Mouse (Mus musculus) intestine, embryonic 14.5 days (tissue): ENCODE measurements around the gene Fibp. TPM values are rescaled to one million over a fixed set of nuclear protein-coding genes. Genes with fewer than 3 reads are reported as not detected.

ENCODE experiments used
- ATAC-seq: fragments of 200-750 bp; cut with Nextera tagmentation; replicated peaks from 2 replicates; pipeline ENCODE4 v1.8.0; 2017; ENCODE audit warnings: low read depth, moderate number of reproducible peaks, moderate TSS enrichment, moderate library complexity; ENCODE audit not compliant: low FRiP score, low TSS enrichment
- DNase-seq: peaks from one replicate; pipeline ENCODE4 v3.0.0-alpha.2; 2018; ENCODE audit warnings: low spot score
- H3K27ac ChIP-seq: fragments of 300-500 bp; sonication (generic); 2 replicates; pipeline ENCODE4 v1.5.1; 2014; ENCODE audit warnings: low read depth, mild to moderate bottlenecking, control low read depth
- H3K27me3 ChIP-seq: fragments of 300-500 bp; sonication (generic); replicated peaks from 2 replicates; pipeline ENCODE4 v1.6.1; 2014; ENCODE audit warnings: low read length, control low read depth; ENCODE audit not compliant: control insufficient read depth, insufficient read depth
- H3K36me3 ChIP-seq: fragments of 300-500 bp; sonication (generic); 2 replicates; pipeline ENCODE4 v1.6.1; 2014; ENCODE audit warnings: low read length, control low read depth; ENCODE audit not compliant: control insufficient read depth, insufficient read depth
- H3K4me1 ChIP-seq: fragments of 300-500 bp; sonication (generic); replicated peaks from 2 replicates; pipeline ENCODE4 v1.6.1; 2014; ENCODE audit warnings: low read length, control low read depth, mixed read lengths; ENCODE audit not compliant: control insufficient read depth, insufficient read depth
- H3K4me2 ChIP-seq: fragments of 300-500 bp; sonication (generic); 2 replicates; pipeline ENCODE4 v1.6.1; 2014; ENCODE audit warnings: low read length
- H3K4me3 ChIP-seq: fragments of 300-500 bp; sonication (generic); 2 replicates; pipeline ENCODE4 v1.5.1; 2014; ENCODE audit warnings: low read depth, low read length, control low read depth, mixed read lengths
- H3K9ac ChIP-seq: fragments of 300-500 bp; sonication (generic); 2 replicates; pipeline ENCODE4 v1.6.1; 2014; ENCODE audit warnings: mild to moderate bottlenecking, low read length
- H3K9me3 ChIP-seq: fragments of 300-500 bp; sonication (generic); 2 replicates; pipeline ENCODE4 v1.6.1; 2016; ENCODE audit warnings: low read length, control low read depth; ENCODE audit not compliant: control insufficient read depth
- WGBS: fragments of 180-500 bp; shearing (Covaris S2); extraction: QIAGEN DNeasy Blood & Tissue Kit; methylation state at CpG from one replicate; pipeline ENCODE4 v1.1.7; 2014; 5-methylcytosine and 5-hydroxymethylcytosine counted together
- polyA plus RNA-seq: library from polyadenylated mRNA; unstranded; fragments of >200 nt; fragmentation: Nextera tagmentation; extraction: Ambion mirVana; gene quantifications from 2 replicates; pipeline ENCODE4 v1.2.1, GENCODE M21; 2014

Gene Fibp
- polyA plus RNA-seq, 1 experiment from 2014 or later: 112 TPM

DNA sequence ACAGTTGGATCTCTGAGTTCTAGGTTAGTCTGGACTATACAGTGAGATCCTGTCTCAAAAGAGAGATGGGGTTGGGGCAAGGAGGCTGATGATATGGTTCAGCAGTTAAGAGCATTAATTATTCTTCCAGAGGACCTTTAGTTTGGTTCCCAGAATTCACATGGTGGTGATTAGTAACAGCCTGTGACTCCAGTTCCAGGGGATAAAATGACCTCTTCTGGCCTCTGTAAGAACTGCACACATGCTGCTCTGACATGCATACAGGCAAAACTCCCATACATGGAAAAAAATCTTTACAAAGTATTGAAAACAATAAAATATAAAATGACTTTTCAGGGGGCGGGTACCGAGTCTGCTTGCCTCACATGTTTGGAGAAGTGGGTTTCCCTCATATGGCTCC is 32.3 kb upstream of the Fibp start:
- no peaks in the 10 kb centered on the region for H3K27me3 ChIP-seq
- no peak overlapping the region for H3K4me2 ChIP-seq
- 73% methylated on average over 2 of the region's 2 CpGs for WGBS
- ATAC-seq (no peak), DNase-seq (no peak)
- no peaks in the 10 kb centered on the region for H3K9me3 ChIP-seq
- H3K4me1 ChIP-seq: peaks cover 27% of the 10 kb centered on the region
- no peak overlapping the region for H3K9ac ChIP-seq
- peaks cover 16% of the 10 kb centered on the region for H3K36me3 ChIP-seq
- no peak overlapping the region for H3K27ac ChIP-seq
- no peak overlapping the region for H3K4me3 ChIP-seq

DNA sequence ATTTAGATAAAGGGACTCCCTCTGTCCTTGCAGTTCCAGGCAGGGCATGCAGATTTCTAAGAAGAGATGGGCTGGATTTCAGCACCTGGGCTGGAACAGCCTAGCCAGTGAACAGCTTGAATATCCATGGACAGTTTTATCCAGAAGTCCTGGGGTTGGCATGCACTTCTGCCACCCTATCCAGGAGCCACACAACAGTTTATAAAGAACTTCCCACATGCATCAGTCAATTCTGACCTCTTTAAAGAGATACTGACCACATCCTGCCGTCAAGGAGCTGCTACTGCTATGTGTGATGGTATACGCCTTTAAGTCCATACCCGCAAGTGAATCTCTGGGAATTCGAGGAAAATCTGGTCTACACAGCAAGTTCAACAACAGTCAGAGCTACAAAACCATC is 31.2 kb upstream of the Fibp start:
- Histone ChIP-seq H3K36me3 (peaks cover 14% of the 10 kb centered on the region), H3K27me3 (no peaks in the 10 kb centered on the region), H3K4me3 (no peak overlapping the region), H3K4me2 (no peak overlapping the region), H3K9me3 (no peaks in the 10 kb centered on the region), H3K4me1 (peaks cover 31% of the 10 kb centered on the region), H3K27ac (no peak overlapping the region), H3K9ac (no peak overlapping the region)
- ATAC-seq (no peak), DNase-seq (no peak)
- 73% methylated on average over 4 of the region's 4 CpGs for WGBS

DNA sequence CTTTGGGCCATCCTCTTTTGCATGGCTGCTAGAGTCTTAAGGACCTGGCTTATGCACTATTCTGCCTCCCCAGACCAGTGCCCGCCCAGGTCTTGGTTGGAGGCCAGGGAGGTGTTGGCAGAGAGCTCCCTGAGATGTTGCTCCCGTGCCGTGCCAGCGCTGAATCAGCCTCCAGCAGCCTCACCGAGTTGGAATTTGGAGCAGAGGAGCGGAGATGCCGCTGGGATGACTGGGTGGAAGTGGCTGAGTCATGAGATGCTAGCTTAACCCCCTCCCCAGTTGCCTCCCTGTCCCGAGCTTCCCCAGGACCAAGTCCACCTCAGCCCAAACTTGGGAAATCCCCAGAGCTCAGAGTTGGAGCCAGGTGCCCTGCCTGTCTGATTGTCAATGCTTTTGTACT is 30.6 kb upstream of the Fibp start:
- H3K9me3 ChIP-seq: no peaks in the 10 kb centered on the region
- no peak overlapping the region for H3K4me2 ChIP-seq
- H3K27me3 ChIP-seq: no peaks in the 10 kb centered on the region
- peaks cover 14% of the 10 kb centered on the region for H3K36me3 ChIP-seq
- ATAC-seq: no peak
- 57% methylated on average over 8 of the region's 8 CpGs for WGBS
- H3K4me3 ChIP-seq: no peak overlapping the region
- no peak overlapping the region for H3K9ac ChIP-seq
- H3K27ac ChIP-seq: no peak overlapping the region
- DNase-seq: no peak
- peaks cover 31% of the 10 kb centered on the region for H3K4me1 ChIP-seq

DNA sequence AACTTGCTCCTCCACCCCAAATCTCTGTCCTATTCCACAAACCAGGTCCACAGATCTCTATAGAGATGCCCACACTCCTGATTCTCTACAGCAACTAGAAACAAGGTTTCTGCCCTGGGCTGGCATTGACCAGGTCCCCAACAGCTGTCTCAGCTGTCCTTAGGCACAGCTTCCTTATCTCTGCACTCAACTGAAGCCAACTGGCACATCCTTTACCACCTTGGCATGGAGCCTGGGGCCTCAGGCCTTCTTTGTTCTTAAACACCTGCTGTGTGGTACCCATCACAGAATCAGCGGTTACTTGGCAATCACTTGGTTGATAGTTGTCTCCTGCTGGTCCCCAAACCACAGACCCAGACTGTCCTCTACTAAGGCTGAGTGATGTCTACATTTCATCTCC is 30.0 kb upstream of the Fibp start:
- no peak overlapping the region for H3K9ac ChIP-seq
- H3K27me3 ChIP-seq: no peaks in the 10 kb centered on the region
- WGBS: 94% methylated on average over 1 of the region's 1 CpGs
- H3K4me1 ChIP-seq: peaks cover 31% of the 10 kb centered on the region
- H3K36me3 ChIP-seq: peaks cover 14% of the 10 kb centered on the region
- H3K4me2 ChIP-seq: no peak overlapping the region
- no peaks in the 10 kb centered on the region for H3K9me3 ChIP-seq
- DNase-seq (no peak), ATAC-seq (no peak)
- H3K4me3 ChIP-seq: no peak overlapping the region
- no peak overlapping the region for H3K27ac ChIP-seq

DNA sequence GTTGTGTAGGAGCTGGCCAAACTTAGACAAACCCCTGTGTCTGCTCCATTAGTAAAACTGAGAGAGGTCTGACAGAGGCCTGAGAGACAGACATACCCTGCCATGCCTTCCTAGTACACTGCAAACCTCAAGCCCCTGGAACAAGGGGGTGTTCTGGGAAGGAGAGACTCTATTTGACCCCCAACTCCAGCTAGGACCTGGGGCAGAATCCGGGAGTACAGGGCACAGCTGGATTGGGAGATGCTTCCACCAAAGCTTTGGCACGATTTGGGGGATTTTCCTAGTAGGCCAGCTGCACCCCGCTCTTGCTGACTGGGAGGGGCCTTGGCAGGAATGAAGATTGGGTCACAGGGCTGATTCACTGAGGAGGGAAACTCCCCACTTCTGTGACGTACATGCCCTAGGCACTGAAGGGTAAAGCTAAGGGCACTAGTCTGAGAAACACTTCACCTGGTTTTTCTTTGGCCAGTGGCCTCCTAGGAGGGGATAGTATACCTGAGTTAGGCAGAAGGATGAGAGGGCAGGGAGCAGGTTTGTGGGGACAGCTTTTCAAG is 28.4 kb upstream of the Fibp start:
- Histone ChIP-seq H3K36me3 (peaks cover 4% of the 10 kb centered on the region), H3K9ac (no peak overlapping the region), H3K27me3 (no peaks in the 10 kb centered on the region), H3K27ac (no peak overlapping the region), H3K9me3 (no peaks in the 10 kb centered on the region), H3K4me2 (no peak overlapping the region), H3K4me3 (no peak overlapping the region), H3K4me1 (peaks cover 18% of the 10 kb centered on the region)
- ATAC-seq (no peak), DNase-seq (no peak)
- 77% methylated on average over 4 of the region's 4 CpGs for WGBS

DNA sequence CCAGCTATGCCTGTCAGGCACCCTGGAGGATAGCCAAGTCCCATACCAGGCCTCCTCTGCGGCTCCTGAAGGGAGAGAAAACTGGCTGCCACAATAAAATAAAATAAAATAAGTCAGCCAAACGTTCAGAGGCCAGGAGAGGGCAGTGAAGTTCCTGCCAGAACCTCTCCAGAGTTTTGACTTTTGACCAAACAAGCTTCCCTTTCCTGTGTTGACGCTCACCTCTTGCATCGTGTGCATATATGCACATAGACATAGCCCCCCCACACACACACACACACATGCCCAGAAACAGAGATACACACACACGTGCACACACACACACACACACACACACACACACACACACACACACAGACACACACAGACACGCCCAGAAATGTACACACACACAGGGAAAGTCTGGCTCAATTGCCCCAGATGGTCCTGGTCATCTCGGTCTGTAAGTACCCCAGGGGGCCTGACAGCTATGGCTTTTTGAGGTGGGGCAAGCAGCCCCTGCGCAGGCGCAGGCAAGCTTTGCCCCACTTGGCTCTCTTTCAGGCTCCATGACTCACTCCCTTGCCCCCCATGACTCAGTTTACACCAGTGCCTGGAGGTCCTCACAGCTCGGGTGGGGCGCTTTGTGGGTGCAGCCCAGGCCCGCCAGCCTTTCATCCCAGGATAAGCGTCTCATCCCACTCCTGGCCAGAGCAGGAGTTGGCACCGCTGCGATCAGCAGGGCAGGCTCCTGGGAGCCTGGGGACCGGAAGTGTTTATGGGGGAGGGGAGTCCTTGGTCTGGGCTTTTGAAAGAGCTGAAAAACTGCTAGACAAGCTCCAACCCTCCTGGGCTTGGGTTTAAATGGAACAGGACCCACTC is 27.2 kb upstream of the Fibp start:
- Histone ChIP-seq H3K9ac (peak overlapping the region; percentile 17; the same call in 1 of the 2 replicates), H3K4me1 (peaks cover 15% of the 10 kb centered on the region), H3K27me3 (no peaks in the 10 kb centered on the region), H3K9me3 (no peaks in the 10 kb centered on the region), H3K4me2 (peak overlapping the region; percentile 64), H3K4me3 (peak overlapping the region; percentile 6; the same call in 1 of the 2 replicates), H3K36me3 (no peaks in the 10 kb centered on the region), H3K27ac (peak overlapping the region; percentile 58; the same call in 1 of the 2 replicates)
- peak; percentile 76 for DNase-seq
- peak; percentile 60 for ATAC-seq
- 4% methylated on average over 15 of the region's 16 CpGs for WGBS

DNA sequence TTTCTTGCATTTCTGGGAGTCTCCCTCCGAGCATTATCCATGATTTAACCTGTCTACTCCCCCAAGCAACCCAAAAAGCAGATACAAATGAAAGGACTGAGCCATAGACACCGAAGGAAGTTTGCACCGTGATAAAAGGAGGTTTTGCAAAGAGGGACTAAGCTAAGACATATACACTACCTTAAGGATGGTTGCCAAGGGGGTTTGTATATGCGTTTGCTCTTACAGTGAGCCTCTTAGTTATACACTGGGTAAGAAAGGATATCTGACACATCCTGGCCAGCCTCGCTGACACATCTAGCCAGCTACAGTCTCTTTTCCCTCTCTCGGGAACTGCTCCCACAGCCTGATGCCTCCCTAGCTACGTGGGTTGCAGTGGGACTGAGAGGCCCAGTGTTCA is 26.5 kb upstream of the Fibp start:
- Histone ChIP-seq H3K9me3 (no peaks in the 10 kb centered on the region), H3K9ac (peak overlapping the region; percentile 17; the same call in 1 of the 2 replicates), H3K27ac (0 out of 2 replicates have a peak overlapping the region, but pooled peaks have one; percentile 58), H3K4me3 (0 out of 2 replicates have a peak overlapping the region, but pooled peaks have one; percentile 6), H3K27me3 (no peaks in the 10 kb centered on the region), H3K36me3 (no peaks in the 10 kb centered on the region), H3K4me1 (peaks cover 15% of the 10 kb centered on the region), H3K4me2 (peak overlapping the region; percentile 64)
- WGBS: 51% methylated on average over 7 of the region's 7 CpGs
- DNase-seq (no peak), ATAC-seq (no peak)

DNA sequence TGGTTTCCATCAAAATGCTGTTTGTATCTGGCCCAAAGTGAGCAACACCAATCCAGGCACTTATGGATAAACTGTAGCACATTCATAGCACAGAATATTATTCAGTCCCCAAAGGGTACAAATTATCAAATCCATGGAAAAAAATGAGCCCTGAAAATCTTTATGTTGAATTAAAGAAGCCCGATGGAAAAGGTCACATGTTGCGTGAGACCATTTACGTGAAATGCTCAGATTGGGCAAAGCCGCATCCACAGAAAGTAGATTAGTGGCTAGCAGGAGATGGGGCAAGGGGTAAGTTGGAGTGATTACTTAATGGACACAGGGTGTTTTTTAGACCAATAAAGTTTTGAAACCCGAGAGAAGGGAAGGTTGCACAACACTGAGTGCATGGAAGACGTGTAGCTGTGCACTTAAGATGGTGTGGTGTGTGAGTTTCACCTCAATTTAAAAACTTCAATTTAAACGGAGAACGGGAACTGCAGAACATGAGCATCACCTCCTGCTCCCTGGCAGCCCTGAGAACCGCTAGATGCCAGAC is 16.0 kb upstream of the Fibp start:
- H3K9me3 ChIP-seq: peaks cover 5% of the 10 kb centered on the region; the same call in 1 of the 2 replicates
- ATAC-seq (no peak), DNase-seq (no peak)
- H3K27ac ChIP-seq: no peak overlapping the region
- H3K9ac ChIP-seq: no peak overlapping the region
- 65% methylated on average over 9 of the region's 9 CpGs for WGBS
- H3K4me3 ChIP-seq: no peak overlapping the region
- H3K4me2 ChIP-seq: no peak overlapping the region
- H3K4me1 ChIP-seq: peaks cover 10% of the 10 kb centered on the region; the same call in 1 of the 2 replicates
- H3K27me3 ChIP-seq: peaks cover 46% of the 10 kb centered on the region
- no peaks in the 10 kb centered on the region for H3K36me3 ChIP-seq
